Mouse (Mus musculus) ES-E14 (cell line): ENCODE results near the gene Arid5b. TPM values are rescaled to one million over a fixed set of nuclear protein-coding genes. Genes with fewer than 3 reads are reported as not detected.

Source experiments
- DNase-seq: peaks from one replicate; pipeline ENCODE4 v3.0.0-alpha.2; 2013; ENCODE audit warnings: low read depth, low spot score
- H3K27ac ChIP-seq: 2 replicates; pipeline ENCODE4 v1.5.1; 2012; ENCODE audit warnings: low read depth, mild to moderate bottlenecking, low read length, moderate library complexity, mixed read lengths; ENCODE audit not compliant: poor library complexity, insufficient read depth, severe bottlenecking
- H3K36me3 ChIP-seq: 2 replicates; pipeline ENCODE4 v1.6.1; 2012; ENCODE audit warnings: mild to moderate bottlenecking, low read length, moderate library complexity, mixed read lengths; ENCODE audit not compliant: control insufficient read depth, poor library complexity, insufficient read depth, severe bottlenecking
- H3K4me1 ChIP-seq, 2 experiments: fragments of 150-350 bp in 1 of 2; sonication (generic) in 1 of 2; 2 replicates each; pipeline ENCODE4 v1.6.1; 2012; ENCODE audit warnings: low read length in 2 of 2, mild to moderate bottlenecking in 1 of 2, mixed read lengths in 1 of 2; ENCODE audit not compliant: control insufficient read depth in 2 of 2, insufficient read depth in 2 of 2, poor library complexity in 1 of 2
- H3K4me3 ChIP-seq, 2 experiments: fragments of 150-350 bp in 1 of 2; sonication (generic) in 1 of 2; 2 replicates each; pipeline ENCODE4 v1.5.1; 2012; ENCODE audit warnings: low read length in 2 of 2, low read depth in 1 of 2, mild to moderate bottlenecking in 1 of 2, mixed read lengths in 1 of 2; ENCODE audit not compliant: insufficient read depth in 1 of 2, poor library complexity in 1 of 2, severe bottlenecking in 1 of 2
- H3K9ac ChIP-seq: 2 replicates; pipeline ENCODE4 v1.6.1; 2012; ENCODE audit warnings: low read depth, mild to moderate bottlenecking, low read length, mixed read lengths; ENCODE audit not compliant: poor library complexity, insufficient read depth, severe bottlenecking
- H3K9me3 ChIP-seq: fragments of 150-350 bp; sonication (generic); 2 replicates; pipeline ENCODE4 v1.6.1; 2012; ENCODE audit warnings: low read depth, mild to moderate bottlenecking, low read length; ENCODE audit not compliant: control insufficient read depth, insufficient read depth
- CHD2 ChIP-seq: IDR thresholded peaks from 2 replicates; pipeline ENCODE4 v1.6.1; 2014; ENCODE audit warnings: mild to moderate bottlenecking, low read depth, low read length, inconsistent platforms
- HCFC1 ChIP-seq: IDR thresholded peaks from 2 replicates; pipeline ENCODE4 v1.6.1; 2012; ENCODE audit warnings: low read length, inconsistent platforms, borderline replicate concordance; ENCODE audit not compliant: insufficient read depth
- MAFK ChIP-seq: IDR thresholded peaks from 2 replicates; pipeline ENCODE4 v1.6.1; 2014; ENCODE audit warnings: mild to moderate bottlenecking, low read depth, low read length, inconsistent platforms; ENCODE audit not compliant: insufficient read depth
- ZC3H11A ChIP-seq: IDR thresholded peaks from 2 replicates; pipeline ENCODE4 v1.6.1; 2012; ENCODE audit warnings: low read depth, mild to moderate bottlenecking, inconsistent platforms, low read length, borderline replicate concordance
- ZNF384 ChIP-seq: IDR thresholded peaks from 2 replicates; pipeline ENCODE4 v1.6.1; 2012; ENCODE audit warnings: low read depth, low read length, inconsistent platforms
- in situ Hi-C, 2 experiments: fragments of 600-800 bp; cut with MboI; formaldehyde crosslinking; loops; one replicate each; pipeline ENCODE4 v1.15.1; 2025; ENCODE audit warnings: low sequenced_read_pairs in 2 of 2, inconsistent platforms in 1 of 2; ENCODE audit not compliant: unreplicated experiment in 2 of 2
- total RNA-seq: library from RNA; depleted of rRNA; stranded (reverse); fragments of 300-350 nt; gene quantifications from 2 replicates; pipeline ENCODE4 v1.2.3, GENCODE M21; 2012

Gene Arid5b
- total RNA-seq, 1 experiment = 26.2 TPM

GRCm38 (mm10) chr10:68253452-68254117 lies 25.0 kb downstream of the Arid5b start:
- TF ChIP-seq ZC3H11A (no peak), HCFC1 (no peak), ZNF384 (no peak), MAFK (no peak), CHD2 (no peak)
- in situ Hi-C loops = no loop called here
- Histone ChIP-seq H3K4me3 (no peak overlapping the region), H3K9me3 (no peaks in the 10 kb centered on the region), H3K4me1 (peaks cover 7 to 16% of the 10 kb centered on the region in 2 experiments), H3K27ac (no peak overlapping the region), H3K36me3 (no peaks in the 10 kb centered on the region), H3K9ac (no peak overlapping the region)
- no peak for DNase-seq

- H3K9me3 ChIP-seq = no peaks in the 10 kb centered on the region
- TF ChIP-seq MAFK = no peak
- in situ Hi-C loops = no loop called here
- H3K36me3 ChIP-seq = no peaks in the 10 kb centered on the region
- H3K4me1 ChIP-seq = peaks cover 7 to 16% of the 10 kb centered on the region in 2 experiments
- H3K4me3 ChIP-seq = no peak overlapping the region
- no peak for DNase-seq
- no peak overlapping the region for H3K9ac ChIP-seq
- H3K27ac ChIP-seq = no peak overlapping the region
These were observed 25.9 kb downstream of the Arid5b start for GRCm38 (mm10) chr10:68252650-68253049.

GRCm38 (mm10) chr10:68249355-68249782 lies 29.2 kb downstream of the Arid5b start:
- Histone ChIP-seq H3K4me1 (peaks cover 7 to 15% of the 10 kb centered on the region in 2 experiments), H3K9me3 (no peaks in the 10 kb centered on the region), H3K36me3 (no peaks in the 10 kb centered on the region), H3K27ac (no peak overlapping the region), H3K9ac (no peak overlapping the region), H3K4me3 (no peak overlapping the region)
- in situ Hi-C loops = no loop called here
- TF ChIP-seq HCFC1 = no peak
- TF ChIP-seq MAFK = peak; percentile 62; the same call in 1 of the 2 replicates
- no peak; the same call in 1 of the 2 replicates for TF ChIP-seq ZNF384
- DNase-seq = no peak

- Histone ChIP-seq H3K27ac (no peak overlapping the region), H3K9ac (no peak overlapping the region), H3K9me3 (no peaks in the 10 kb centered on the region), H3K36me3 (no peaks in the 10 kb centered on the region), H3K4me3 (no peak overlapping the region), H3K4me1 (peaks cover 2 to 6% of the 10 kb centered on the region in 2 experiments)
- no peak for DNase-seq
- in situ Hi-C loops = no loop called here
- no peak for TF ChIP-seq ZNF384
- TF ChIP-seq MAFK = no peak
- no peak for TF ChIP-seq CHD2
- no peak for TF ChIP-seq HCFC1
- TF ChIP-seq ZC3H11A = no peak
These were observed 30.1 kb downstream of the Arid5b start for GRCm38 (mm10) chr10:68248281-68249015.
